Mouse (Mus musculus): Measurements from ENCODE around the gene Rfx8. TPM values are rescaled to one million over a fixed set of nuclear protein-coding genes. Genes with fewer than 3 reads are reported as not detected.
A peak's percentile ranks its signal among the peaks of the same experiment; 100 is the strongest.

Gene Rfx8
- 0.16 TPM for polyA plus RNA-seq (2012; fragmentation: generic; extraction: Trizol)

DNA sequence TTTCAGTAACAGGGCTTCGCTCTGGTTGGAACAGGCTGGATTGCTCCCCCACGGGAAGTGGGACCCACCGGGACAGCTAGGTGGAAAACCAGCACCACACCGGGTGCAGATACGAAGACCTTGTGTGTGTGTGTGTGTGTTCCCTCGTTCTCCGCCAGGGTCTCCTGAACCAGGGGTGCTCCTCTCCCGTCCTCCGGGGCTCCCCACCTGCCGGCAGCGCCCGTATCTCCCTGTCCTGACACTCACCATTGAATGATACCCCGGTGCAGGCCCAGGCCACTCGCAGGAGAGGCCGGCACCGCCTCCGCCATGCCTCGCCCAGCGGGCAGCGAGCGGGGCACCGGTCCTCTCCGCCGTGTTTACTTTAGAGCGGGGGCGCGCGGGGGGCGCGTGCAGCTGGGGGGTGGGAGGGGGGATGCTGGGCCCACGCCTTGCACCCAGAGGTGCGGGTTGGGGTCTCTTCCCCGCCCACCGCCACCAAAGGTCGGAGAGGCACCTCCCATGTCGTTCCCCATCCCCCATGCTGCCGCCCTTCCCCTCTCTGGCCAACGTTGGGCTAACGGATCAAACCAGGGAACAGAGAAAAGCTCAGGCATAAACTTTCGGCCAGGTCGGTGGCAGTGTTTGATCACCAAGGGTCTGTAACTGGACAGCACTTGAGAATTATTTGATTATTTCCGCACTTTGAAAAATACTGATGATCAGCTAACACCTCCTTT is at the start of gene Rfx8:
Gene Rfx8, minus strand, starts transcription at position 366 of the 719 bp plus-strand sequence.
- no peak for TF ChIP-seq REST (IDR thresholded peaks at IDR 0.05; ENCODE audit: insufficient read depth, insufficient read length)
- TF ChIP-seq USF1 (IDR thresholded peaks at IDR 0.05; ENCODE audit: low read depth): no peak
- no peak for TF ChIP-seq MYOG (IDR thresholded peaks at IDR 0.05; ENCODE audit: control insufficient read depth in 1 of 3, insufficient read depth in 1 of 3, insufficient read length in 2 of 3, low read depth in 2 of 3)
- TF ChIP-seq POLR2AphosphoS2 (IDR thresholded peaks at IDR 0.05; ENCODE audit: insufficient read length, low read depth): no peak
- no peak for TF ChIP-seq TCF12 (IDR thresholded peaks at IDR 0.05; ENCODE audit: insufficient read depth, poor library complexity, severe bottlenecking)
- no peak for TF ChIP-seq CEBPB (IDR thresholded peaks at IDR 0.05; ENCODE audit: insufficient read depth, poor library complexity, severe bottlenecking)
- no peak for TF ChIP-seq MAX (IDR thresholded peaks at IDR 0.05; ENCODE audit: low read depth)
- TF ChIP-seq POLR2A (IDR thresholded peaks at IDR 0.05; ENCODE audit: insufficient read length, low read depth): no peak
- TF ChIP-seq E2F4 (IDR thresholded peaks at IDR 0.05; ENCODE audit: insufficient read depth): no peak
- TF ChIP-seq TCF3 (IDR thresholded peaks at IDR 0.05; ENCODE audit: insufficient read length, low read depth): no peak
- no peak for TF ChIP-seq SRF (IDR thresholded peaks at IDR 0.05; ENCODE audit: control insufficient read depth, insufficient read length, low read depth)
- TF ChIP-seq MYOD1 (IDR thresholded peaks at IDR 0.05; ENCODE audit: control insufficient read depth in 1 of 3, insufficient read length in 2 of 3, low read depth in 2 of 3): no peak
- Histone ChIP-seq H3K27me3 (ENCODE audit: control insufficient read depth, insufficient read depth, insufficient read length) (no peaks in the 10 kb centered on the region), H3K36me3 (ENCODE audit: control insufficient read depth, insufficient read depth) (no peaks in the 10 kb centered on the region), H3K79me2 (ENCODE audit: control insufficient read depth, insufficient read depth) (no peaks in the 10 kb centered on the region), H3K4me2 (ENCODE audit: low read depth) (no peak within 1 kb of the TSS), H3K4me3 (no peak within 1 kb of the TSS), H3ac (ENCODE audit: control insufficient read depth, insufficient read length) (no peak within 1 kb of the TSS)

DNA sequence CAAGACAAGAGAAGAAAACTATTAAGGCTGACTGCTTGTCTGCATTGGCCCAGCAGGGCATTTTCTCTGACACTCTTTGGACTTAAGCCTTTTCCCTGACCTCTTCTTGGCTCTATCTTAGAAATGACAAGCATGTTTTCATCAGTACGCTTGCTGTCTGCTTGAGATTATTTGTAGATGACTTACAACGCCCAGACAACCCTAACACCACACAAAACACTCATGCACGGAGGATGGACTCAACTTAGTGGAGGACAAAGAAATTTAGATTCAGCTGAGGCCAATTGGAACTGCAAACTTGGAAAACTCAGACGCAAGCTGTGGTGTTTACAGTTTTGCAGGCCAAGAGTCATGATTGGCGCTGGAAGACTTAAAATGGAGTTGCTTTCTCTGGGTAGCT is 49.6 kb upstream of the Rfx8 start:
- Histone ChIP-seq H3K4me3 (no peak overlapping the region), H3K4me2 (ENCODE audit: low read depth) (no peak overlapping the region), H3K79me2 (ENCODE audit: control insufficient read depth, insufficient read depth) (no peaks in the 10 kb centered on the region), H3ac (ENCODE audit: control insufficient read depth, insufficient read length) (no peak overlapping the region), H3K27me3 (ENCODE audit: control insufficient read depth, insufficient read depth, insufficient read length) (no peaks in the 10 kb centered on the region), H3K36me3 (ENCODE audit: control insufficient read depth, insufficient read depth) (no peaks in the 10 kb centered on the region)
- TF ChIP-seq SRF (IDR thresholded peaks at IDR 0.05; ENCODE audit: control insufficient read depth, insufficient read length, low read depth) (no peak), POLR2A (IDR thresholded peaks at IDR 0.05; ENCODE audit: insufficient read length, low read depth) (no peak), MAX (IDR thresholded peaks at IDR 0.05; ENCODE audit: low read depth) (no peak), TCF12 (IDR thresholded peaks at IDR 0.05; ENCODE audit: insufficient read depth, poor library complexity, severe bottlenecking) (no peak), POLR2AphosphoS2 (IDR thresholded peaks at IDR 0.05; ENCODE audit: insufficient read length, low read depth) (no peak), CEBPB (IDR thresholded peaks at IDR 0.05; ENCODE audit: insufficient read depth, poor library complexity, severe bottlenecking) (no peak), USF1 (IDR thresholded peaks at IDR 0.05; ENCODE audit: low read depth) (no peak), REST (IDR thresholded peaks at IDR 0.05; ENCODE audit: insufficient read depth, insufficient read length) (no peak), E2F4 (IDR thresholded peaks at IDR 0.05; ENCODE audit: insufficient read depth) (no peak), TCF3 (IDR thresholded peaks at IDR 0.05; ENCODE audit: insufficient read length, low read depth) (no peak), MYOD1 (IDR thresholded peaks at IDR 0.05; ENCODE audit: control insufficient read depth in 1 of 3, insufficient read length in 2 of 3, low read depth in 2 of 3) (no peak), MYOG (IDR thresholded peaks at IDR 0.05; ENCODE audit: control insufficient read depth in 1 of 3, insufficient read depth in 1 of 3, insufficient read length in 2 of 3, low read depth in 2 of 3) (no peak)

DNA sequence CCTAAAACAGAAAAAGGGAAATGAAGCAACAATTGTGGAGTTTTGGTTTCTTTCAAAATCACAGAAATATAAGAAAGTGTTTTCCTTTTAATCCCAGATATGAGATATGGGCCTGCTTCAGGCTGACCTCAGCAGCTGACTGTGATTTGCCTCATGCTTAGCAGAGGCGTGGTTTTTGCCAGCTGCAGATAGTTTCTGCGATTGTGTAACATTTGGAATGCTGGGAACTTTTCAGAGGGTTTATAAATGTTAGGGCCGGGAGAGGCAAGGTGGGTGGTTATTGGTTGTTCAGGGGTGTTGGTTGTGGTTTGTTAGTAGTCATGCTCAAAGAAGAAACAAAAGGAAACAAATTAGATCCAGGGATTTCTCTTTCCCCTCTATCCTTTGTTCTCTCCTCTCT is 47.2 kb upstream of the Rfx8 start:
- no peaks in the 10 kb centered on the region for H3K79me2 ChIP-seq (ENCODE audit: control insufficient read depth, insufficient read depth)
- no peak for TF ChIP-seq POLR2AphosphoS2 (IDR thresholded peaks at IDR 0.05; ENCODE audit: insufficient read length, low read depth)
- TF ChIP-seq MYOG (IDR thresholded peaks at IDR 0.05; ENCODE audit: control insufficient read depth in 1 of 3, insufficient read depth in 1 of 3, insufficient read length in 2 of 3, low read depth in 2 of 3): peak in 1 of 3 experiments; percentile 50
- no peak for TF ChIP-seq USF1 (IDR thresholded peaks at IDR 0.05; ENCODE audit: low read depth)
- TF ChIP-seq MYOD1 (IDR thresholded peaks at IDR 0.05; ENCODE audit: control insufficient read depth in 1 of 3, insufficient read length in 2 of 3, low read depth in 2 of 3): peak in 2 of 3 experiments; percentile 17 to 47
- TF ChIP-seq CEBPB (IDR thresholded peaks at IDR 0.05; ENCODE audit: insufficient read depth, poor library complexity, severe bottlenecking): peak; percentile 71; the same call in 1 of the 2 replicates
- no peak for TF ChIP-seq REST (IDR thresholded peaks at IDR 0.05; ENCODE audit: insufficient read depth, insufficient read length)
- no peak for TF ChIP-seq TCF12 (IDR thresholded peaks at IDR 0.05; ENCODE audit: insufficient read depth, poor library complexity, severe bottlenecking)
- TF ChIP-seq SRF (IDR thresholded peaks at IDR 0.05; ENCODE audit: control insufficient read depth, insufficient read length, low read depth): no peak
- no peak for TF ChIP-seq TCF3 (IDR thresholded peaks at IDR 0.05; ENCODE audit: insufficient read length, low read depth)
- TF ChIP-seq E2F4 (IDR thresholded peaks at IDR 0.05; ENCODE audit: insufficient read depth): no peak
- no peak for TF ChIP-seq POLR2A (IDR thresholded peaks at IDR 0.05; ENCODE audit: insufficient read length, low read depth)
- no peak for TF ChIP-seq MAX (IDR thresholded peaks at IDR 0.05; ENCODE audit: low read depth)
- no peak overlapping the region for H3K4me2 ChIP-seq (ENCODE audit: low read depth)

DNA sequence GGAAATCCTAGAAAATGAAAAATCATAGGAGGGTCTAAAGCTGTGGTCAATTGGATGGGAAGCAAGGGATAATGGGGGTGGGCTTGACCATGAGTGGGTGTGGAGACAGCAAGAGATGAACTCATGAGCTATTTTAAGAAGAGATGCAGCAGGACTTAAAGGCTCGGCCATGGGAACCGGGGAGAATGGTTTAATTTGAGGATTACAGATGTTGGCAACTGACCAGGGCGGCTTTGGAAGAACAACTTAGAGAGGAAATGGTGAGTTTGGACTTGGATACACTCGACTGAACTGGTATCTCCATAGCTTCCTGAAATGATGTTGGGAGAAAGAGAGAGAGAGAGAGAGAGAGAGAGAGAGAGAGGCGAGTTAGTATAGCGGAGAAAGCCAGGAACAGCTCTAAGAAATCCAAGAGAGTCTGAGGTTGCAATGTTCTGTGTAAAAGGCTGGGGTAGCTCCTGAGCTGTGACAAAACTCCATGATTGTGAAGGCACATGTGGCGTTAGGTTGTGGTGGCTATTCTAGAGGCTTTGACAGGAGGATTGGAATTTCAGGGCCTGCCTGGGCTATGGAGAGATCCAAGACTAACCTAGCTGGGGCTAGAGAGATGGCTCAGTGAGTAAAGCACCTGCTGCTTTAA is 45.2 kb upstream of the Rfx8 start:
- Histone ChIP-seq H3ac (ENCODE audit: control insufficient read depth, insufficient read length) (no peak overlapping the region), H3K27me3 (ENCODE audit: control insufficient read depth, insufficient read depth, insufficient read length) (no peaks in the 10 kb centered on the region)
- TF ChIP-seq TCF3 (IDR thresholded peaks at IDR 0.05; ENCODE audit: insufficient read length, low read depth): no peak
- no peak for TF ChIP-seq CEBPB (IDR thresholded peaks at IDR 0.05; ENCODE audit: insufficient read depth, poor library complexity, severe bottlenecking)
- TF ChIP-seq USF1 (IDR thresholded peaks at IDR 0.05; ENCODE audit: low read depth): no peak
- no peak for TF ChIP-seq MAX (IDR thresholded peaks at IDR 0.05; ENCODE audit: low read depth)
- TF ChIP-seq POLR2A (IDR thresholded peaks at IDR 0.05; ENCODE audit: insufficient read length, low read depth): no peak
- no peak for TF ChIP-seq MYOD1 (IDR thresholded peaks at IDR 0.05; ENCODE audit: control insufficient read depth in 1 of 3, insufficient read length in 2 of 3, low read depth in 2 of 3)
- no peak for TF ChIP-seq MYOG (IDR thresholded peaks at IDR 0.05; ENCODE audit: control insufficient read depth in 1 of 3, insufficient read depth in 1 of 3, insufficient read length in 2 of 3, low read depth in 2 of 3)

More for the DNA sequence above, 47.2 kb upstream of the Rfx8 start:
- Histone ChIP-seq H3K36me3 (ENCODE audit: control insufficient read depth, insufficient read depth) (no peaks in the 10 kb centered on the region), H3ac (ENCODE audit: control insufficient read depth, insufficient read length) (no peak overlapping the region), H3K4me3 (no peak overlapping the region), H3K27me3 (ENCODE audit: control insufficient read depth, insufficient read depth, insufficient read length) (no peaks in the 10 kb centered on the region)

More for the DNA sequence above, 45.2 kb upstream of the Rfx8 start:
- Histone ChIP-seq H3K36me3 (ENCODE audit: control insufficient read depth, insufficient read depth) (no peaks in the 10 kb centered on the region), H3K4me3 (no peak overlapping the region), H3K4me2 (ENCODE audit: low read depth) (no peak overlapping the region), H3K79me2 (ENCODE audit: control insufficient read depth, insufficient read depth) (no peaks in the 10 kb centered on the region)
